Mouse (Mus musculus): ENCODE data around the gene Ap3d1. TPM values are rescaled to one million over a fixed set of nuclear protein-coding genes. Genes with fewer than 3 reads are reported as not detected.

Gene Ap3d1
- polyA plus RNA-seq, 1 experiment from 2014 or later: 71.4 TPM

Other genes starting within 250 kb of the Ap3d1 start
- gene Onecut3, start 247.4 kb downstream of the Ap3d1 start, polyA plus RNA-seq (2015; fragmentation: Nextera tagmentation; extraction: Ambion mirVana): 0.06 and 0.10 TPM in 2 replicates
- gene Atp8b3, start 203.1 kb downstream of the Ap3d1 start, polyA plus RNA-seq (2015; fragmentation: Nextera tagmentation; extraction: Ambion mirVana): 0.09 and 0.19 TPM in 2 replicates
- gene Rexo1, start 180.7 kb downstream of the Ap3d1 start, polyA plus RNA-seq (2015; fragmentation: Nextera tagmentation; extraction: Ambion mirVana): 23.6 and 25.0 TPM in 2 replicates
- gene Klf16, start 164.9 kb downstream of the Ap3d1 start, polyA plus RNA-seq (2015; fragmentation: Nextera tagmentation; extraction: Ambion mirVana): 8.3 TPM in 2 replicates
- 95.7 and 101 TPM in 2 replicates for gene Abhd17a, start 151.9 kb downstream of the Ap3d1 start, polyA plus RNA-seq (2015; fragmentation: Nextera tagmentation; extraction: Ambion mirVana)
- 105 and 114 TPM in 2 replicates for gene Scamp4, start 139.4 kb downstream of the Ap3d1 start, polyA plus RNA-seq (2015; fragmentation: Nextera tagmentation; extraction: Ambion mirVana)
- gene Adat3, start 139.4 kb downstream of the Ap3d1 start, polyA plus RNA-seq (2015; fragmentation: Nextera tagmentation; extraction: Ambion mirVana): 6.4 and 6.6 TPM in 2 replicates
- 3.9 and 4.1 TPM in 2 replicates for gene Gm49322, start 136.2 kb downstream of the Ap3d1 start, polyA plus RNA-seq (2015; fragmentation: Nextera tagmentation; extraction: Ambion mirVana)
- gene Csnk1g2, start 119.4 kb downstream of the Ap3d1 start, polyA plus RNA-seq (2015; fragmentation: Nextera tagmentation; extraction: Ambion mirVana): 134 and 152 TPM in 2 replicates
- gene Btbd2, start 85.2 kb downstream of the Ap3d1 start, polyA plus RNA-seq (2015; fragmentation: Nextera tagmentation; extraction: Ambion mirVana): 54.9 and 62.4 TPM in 2 replicates
- gene Mknk2, start 64.2 kb downstream of the Ap3d1 start, polyA plus RNA-seq (2015; fragmentation: Nextera tagmentation; extraction: Ambion mirVana): 68.8 and 73.0 TPM in 2 replicates
- gene Mob3a, start 40.3 kb downstream of the Ap3d1 start, polyA plus RNA-seq (2015; fragmentation: Nextera tagmentation; extraction: Ambion mirVana): 40.4 and 43.0 TPM in 2 replicates
- 22.3 and 26.5 TPM in 2 replicates for gene Izumo4, start 40.1 kb downstream of the Ap3d1 start, polyA plus RNA-seq (2015; fragmentation: Nextera tagmentation; extraction: Ambion mirVana)
- gene Dot1l, start 12.9 kb upstream of the Ap3d1 start, polyA plus RNA-seq (2015; fragmentation: Nextera tagmentation; extraction: Ambion mirVana): 12.0 and 14.2 TPM in 2 replicates
- 63.7 and 69.7 TPM in 2 replicates for gene Sf3a2, start 55.9 kb upstream of the Ap3d1 start, polyA plus RNA-seq (2015; fragmentation: Nextera tagmentation; extraction: Ambion mirVana)
- gene Plekhj1, start 56.4 kb upstream of the Ap3d1 start, polyA plus RNA-seq (2015; fragmentation: Nextera tagmentation; extraction: Ambion mirVana): 132 and 133 TPM in 2 replicates
- not detected in 2 replicates for gene Amh, start 63.0 kb upstream of the Ap3d1 start, polyA plus RNA-seq (2015; fragmentation: Nextera tagmentation; extraction: Ambion mirVana)
- 0.88 and 1.2 TPM in 2 replicates for gene Jsrp1, start 71.2 kb upstream of the Ap3d1 start, polyA plus RNA-seq (2015; fragmentation: Nextera tagmentation; extraction: Ambion mirVana)
- gene Oaz1, start 84.4 kb upstream of the Ap3d1 start, polyA plus RNA-seq (2015; fragmentation: Nextera tagmentation; extraction: Ambion mirVana): 1,393 and 1,601 TPM in 2 replicates
- 0.05 and 0.09 TPM in 2 replicates for gene Lingo3, start 101.8 kb upstream of the Ap3d1 start, polyA plus RNA-seq (2015; fragmentation: Nextera tagmentation; extraction: Ambion mirVana)
- 270 and 286 TPM in 2 replicates for gene Lsm7, start 112.9 kb upstream of the Ap3d1 start, polyA plus RNA-seq (2015; fragmentation: Nextera tagmentation; extraction: Ambion mirVana)
- gene Sppl2b, start 113.0 kb upstream of the Ap3d1 start, polyA plus RNA-seq (2015; fragmentation: Nextera tagmentation; extraction: Ambion mirVana): 34.8 and 37.8 TPM in 2 replicates
- gene Tmprss9, start 129.6 kb upstream of the Ap3d1 start, polyA plus RNA-seq (2015; fragmentation: Nextera tagmentation; extraction: Ambion mirVana): 0.05 TPM in 1 of 2 replicates, not detected in the other
- 363 and 364 TPM in 2 replicates for gene Timm13, start 158.7 kb upstream of the Ap3d1 start, polyA plus RNA-seq (2015; fragmentation: Nextera tagmentation; extraction: Ambion mirVana)
- gene Lmnb2, start 176.0 kb upstream of the Ap3d1 start, polyA plus RNA-seq (2015; fragmentation: Nextera tagmentation; extraction: Ambion mirVana): 41.0 and 42.6 TPM in 2 replicates
- gene Gadd45b, start 187.8 kb upstream of the Ap3d1 start, polyA plus RNA-seq (2015; fragmentation: Nextera tagmentation; extraction: Ambion mirVana): 26.6 and 29.9 TPM in 2 replicates